Mouse (Mus musculus) G1E (cell line): ENCODE results near the gene Rab33b.

Experiments
- CTCF ChIP-seq: IDR thresholded peaks from 2 replicates; pipeline ENCODE4 v1.5.1; 2012; ENCODE audit warnings: low read depth, low read length, inconsistent platforms, mixed read lengths
- GATA1 ChIP-seq: IDR thresholded peaks from 2 replicates; pipeline ENCODE4 v1.6.1; 2012; ENCODE audit warnings: borderline replicate concordance, low read length, inconsistent platforms, mixed read lengths
- TAL1 ChIP-seq: conservative IDR thresholded peaks from 2 replicates; pipeline ENCODE4 v1.6.1; 2012; ENCODE audit warnings: low read depth, low read length, inconsistent platforms, mixed read lengths

GRCm38 (mm10) chr3:51499876-51500275 is 16.2 kb downstream of the Rab33b start:
- TF ChIP-seq TAL1 (no peak), GATA1 (no peak), CTCF (no peak)
